Mouse (Mus musculus) brain, embryonic 14.5 days (tissue): Measurements from ENCODE around the gene Bace2.

Experiments used
- CTCF ChIP-seq: fragments of 200-500 bp; IDR thresholded peaks from 2 replicates; pipeline ENCODE4 v1.5.1; 2012; ENCODE audit warnings: inconsistent platforms, mild to moderate bottlenecking, moderate library complexity, borderline replicate concordance; ENCODE audit not compliant: insufficient read depth, insufficient read length; ENCODE audit errors: extremely low read depth
- POLR2A ChIP-seq: fragments of 200-500 bp; IDR thresholded peaks from 2 replicates; pipeline ENCODE4 v1.6.1; 2012; ENCODE audit warnings: mild to moderate bottlenecking, inconsistent platforms, borderline replicate concordance; ENCODE audit not compliant: poor library complexity, insufficient read depth, insufficient read length, severe bottlenecking; ENCODE audit errors: extremely low read depth

DNA sequence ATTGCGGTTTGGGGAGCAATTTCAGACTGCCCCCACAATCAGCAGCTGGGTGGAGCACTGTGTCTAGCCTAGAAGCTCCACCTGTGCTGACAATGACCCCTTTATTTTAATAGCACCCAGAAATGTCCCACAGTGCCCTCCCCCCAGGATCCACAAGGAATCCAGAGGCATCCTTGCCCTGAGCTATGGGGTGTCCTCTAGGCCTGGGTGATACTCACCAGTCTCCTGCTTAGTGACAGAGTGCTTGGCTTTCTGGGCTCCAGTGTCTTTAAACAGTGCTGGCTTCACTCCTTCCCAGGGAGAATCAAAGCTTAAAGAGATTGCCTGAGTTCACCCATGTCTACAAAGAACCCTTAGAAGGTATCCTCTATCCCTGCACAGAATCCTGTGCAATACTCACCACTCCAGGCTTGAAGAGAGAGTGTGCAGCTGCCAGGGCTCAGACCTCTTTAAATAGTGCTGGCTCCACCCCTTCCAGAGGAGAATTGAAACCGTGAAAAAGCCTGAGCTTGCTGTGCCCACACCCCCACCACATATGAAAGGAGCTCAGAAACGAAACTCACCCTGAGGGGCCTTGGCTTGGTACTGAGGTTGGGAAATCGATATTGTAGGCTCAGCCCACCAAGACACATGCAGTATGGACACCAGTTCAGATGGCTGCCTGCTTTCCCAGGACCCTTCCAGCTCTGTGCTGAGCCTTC lies 106.1 kb downstream of the Bace2 start, which contains the start of gene Mx1:
- TF ChIP-seq CTCF (no peak), POLR2A (no peak)
